Mouse (Mus musculus) heart, embryonic 14.5 days (tissue): Measurements from ENCODE around the gene Fstl1. TPM values are rescaled to one million over a fixed set of nuclear protein-coding genes. Genes with fewer than 3 reads are reported as not detected.

Experiments
- ATAC-seq: fragments of 200-750 bp; cut with Nextera tagmentation; 2 replicates; pipeline ENCODE4 v1.8.0; 2017; ENCODE audit warnings: low read depth, moderate TSS enrichment; ENCODE audit not compliant: insufficient number of reproducible peaks, insufficient read depth, low FRiP score
- H3K27ac ChIP-seq, 2 experiments: fragments of 200-500 bp in 1 of 2; fragments of 300-500 bp in 1 of 2; sonication (generic) in 1 of 2; replicated peaks in 1 of 2; 2 replicates each; pipeline ENCODE4 v1.5.1; 2012 to 2014; ENCODE audit warnings: low read depth in 2 of 2, low read length in 2 of 2, control low read depth in 1 of 2, mild to moderate bottlenecking in 1 of 2, mixed read lengths in 1 of 2; ENCODE audit not compliant: control insufficient read depth in 1 of 2, insufficient read depth in 1 of 2
- H3K27me3 ChIP-seq: fragments of 300-500 bp; sonication (generic); 2 replicates; pipeline ENCODE4 v1.6.1; 2014; ENCODE audit warnings: mild to moderate bottlenecking, low read length, control low read depth; ENCODE audit not compliant: control insufficient read depth, insufficient read depth
- H3K36me3 ChIP-seq: fragments of 300-500 bp; sonication (generic); 2 replicates; pipeline ENCODE4 v1.6.1; 2014; ENCODE audit warnings: mild to moderate bottlenecking, control low read depth, low read length, mixed read lengths; ENCODE audit not compliant: control insufficient read depth, insufficient read depth
- H3K4me1 ChIP-seq, 2 experiments: fragments of 200-500 bp in 1 of 2; fragments of 300-500 bp in 1 of 2; sonication (generic) in 1 of 2; 2 replicates each; pipeline ENCODE4 v1.6.1; 2012 to 2014; ENCODE audit warnings: low read length in 2 of 2, control low read depth in 1 of 2, mixed read lengths in 1 of 2; ENCODE audit not compliant: control insufficient read depth in 2 of 2, insufficient read depth in 2 of 2
- H3K4me2 ChIP-seq: fragments of 300-500 bp; sonication (generic); 2 replicates; pipeline ENCODE4 v1.6.1; 2014; ENCODE audit warnings: mild to moderate bottlenecking, low read length
- H3K4me3 ChIP-seq, 2 experiments: fragments of 200-500 bp in 1 of 2; fragments of 300-500 bp in 1 of 2; sonication (generic) in 1 of 2; 2 replicates each; pipeline ENCODE4 v1.5.1; 2012 to 2014; ENCODE audit warnings: low read length in 2 of 2, mild to moderate bottlenecking in 2 of 2, control low read depth in 1 of 2, low read depth in 1 of 2, moderate library complexity in 1 of 2; ENCODE audit not compliant: control insufficient read depth in 1 of 2, insufficient read depth in 1 of 2
- H3K9ac ChIP-seq: fragments of 300-500 bp; sonication (generic); 2 replicates; pipeline ENCODE4 v1.6.1; 2014; ENCODE audit warnings: mild to moderate bottlenecking, low read length
- H3K9me3 ChIP-seq: fragments of 300-500 bp; sonication (generic); 2 replicates; pipeline ENCODE4 v1.6.1; 2016; ENCODE audit warnings: low read length, control low read depth; ENCODE audit not compliant: control insufficient read depth
- WGBS: fragments of 180-500 bp; shearing (Covaris S2); extraction: QIAGEN DNeasy Blood & Tissue Kit; methylation state at CpG from one replicate; pipeline ENCODE4 v1.1.7; 2014; 5-methylcytosine and 5-hydroxymethylcytosine counted together
- polyA plus RNA-seq: library from polyadenylated mRNA; unstranded; fragments of >200 nt; fragmentation: Nextera tagmentation; extraction: Ambion mirVana; gene quantifications from 2 replicates; pipeline ENCODE4 v1.2.1, GENCODE M21; 2014

Fstl1 gene
- polyA plus RNA-seq, 1 experiment from 2014 or later = 600 TPM

DNA sequence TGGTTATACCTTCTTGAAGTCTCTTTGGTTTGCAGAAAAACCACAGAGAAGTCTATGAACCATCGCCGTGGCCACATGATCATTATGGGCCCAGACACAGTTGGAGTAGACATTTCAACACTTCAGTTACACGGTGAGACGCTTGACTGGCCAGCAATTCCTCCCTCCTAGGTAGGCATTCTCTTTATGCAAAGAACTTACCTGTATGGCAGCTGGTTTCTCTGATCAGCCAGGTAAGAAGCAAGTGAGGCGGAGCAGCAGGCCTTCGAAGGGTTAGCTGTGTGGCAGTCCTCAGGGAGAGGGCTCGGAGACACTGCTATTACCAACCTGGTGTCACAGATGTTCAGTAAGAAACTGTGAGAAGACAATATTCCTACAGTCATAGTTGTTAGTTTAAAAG is 83.5 kb downstream of the Fstl1 start:
- H3K36me3 ChIP-seq = no peaks in the 10 kb centered on the region
- 60% methylated on average over 7 of the region's 7 CpGs for WGBS
- H3K4me3 ChIP-seq = no peak overlapping the region
- H3K9ac ChIP-seq = no peak overlapping the region
- H3K9me3 ChIP-seq = no peaks in the 10 kb centered on the region
- H3K27me3 ChIP-seq = no peaks in the 10 kb centered on the region
- no peak overlapping the region for H3K4me2 ChIP-seq
- no peak overlapping the region for H3K27ac ChIP-seq
- H3K4me1 ChIP-seq = peaks cover 3 to 11% of the 10 kb centered on the region in 2 experiments
- ATAC-seq = no peak

GRCm38 (mm10) chr16:37861029-37861428 is 84.4 kb downstream of the Fstl1 start, which contains the start of gene Gm36028:
Gm36028 (minus strand) TSS chr16:37861146.
- H3K4me2 ChIP-seq = no peak within 1 kb of the TSS
- ATAC-seq = no peak; the same call in 1 of the 2 replicates
- H3K27ac ChIP-seq = no peak within 1 kb of the TSS
- WGBS = 29% methylated on average over 7 of the region's 7 CpGs
- H3K9ac ChIP-seq = no peak within 1 kb of the TSS
- no peak within 1 kb of the TSS for H3K4me3 ChIP-seq
- H3K36me3 ChIP-seq = no peaks in the 10 kb centered on the region
- no peaks in the 10 kb centered on the region for H3K27me3 ChIP-seq
- H3K4me1 ChIP-seq = peaks cover 3 to 10% of the 10 kb centered on the region in 2 experiments
- no peaks in the 10 kb centered on the region for H3K9me3 ChIP-seq

GRCm38 (mm10) chr16:37863876-37864275 is 87.2 kb downstream of the Fstl1 start:
- Histone ChIP-seq H3K27me3 (no peaks in the 10 kb centered on the region), H3K36me3 (no peaks in the 10 kb centered on the region), H3K9me3 (no peaks in the 10 kb centered on the region), H3K4me2 (no peak overlapping the region), H3K9ac (no peak overlapping the region), H3K4me3 (no peak overlapping the region), H3K27ac (no peak overlapping the region), H3K4me1 (peaks cover 5 to 10% of the 10 kb centered on the region in 2 experiments)
- 69% methylated on average over 3 of the region's 3 CpGs for WGBS
- ATAC-seq = no peak

- no peaks in the 10 kb centered on the region for H3K27me3 ChIP-seq
- peaks cover 5 to 17% of the 10 kb centered on the region in 2 experiments for H3K4me1 ChIP-seq
- H3K36me3 ChIP-seq = no peaks in the 10 kb centered on the region
- H3K27ac ChIP-seq = no peak overlapping the region
- H3K4me2 ChIP-seq = no peak overlapping the region
- H3K4me3 ChIP-seq = no peak overlapping the region
- WGBS = 87% methylated on average over 9 of the region's 9 CpGs
- H3K9ac ChIP-seq = no peak overlapping the region
- no peak for ATAC-seq
- H3K9me3 ChIP-seq = no peaks in the 10 kb centered on the region
Measured at GRCm38 (mm10) chr16:37865841-37866240, 89.2 kb downstream of the Fstl1 start.

DNA sequence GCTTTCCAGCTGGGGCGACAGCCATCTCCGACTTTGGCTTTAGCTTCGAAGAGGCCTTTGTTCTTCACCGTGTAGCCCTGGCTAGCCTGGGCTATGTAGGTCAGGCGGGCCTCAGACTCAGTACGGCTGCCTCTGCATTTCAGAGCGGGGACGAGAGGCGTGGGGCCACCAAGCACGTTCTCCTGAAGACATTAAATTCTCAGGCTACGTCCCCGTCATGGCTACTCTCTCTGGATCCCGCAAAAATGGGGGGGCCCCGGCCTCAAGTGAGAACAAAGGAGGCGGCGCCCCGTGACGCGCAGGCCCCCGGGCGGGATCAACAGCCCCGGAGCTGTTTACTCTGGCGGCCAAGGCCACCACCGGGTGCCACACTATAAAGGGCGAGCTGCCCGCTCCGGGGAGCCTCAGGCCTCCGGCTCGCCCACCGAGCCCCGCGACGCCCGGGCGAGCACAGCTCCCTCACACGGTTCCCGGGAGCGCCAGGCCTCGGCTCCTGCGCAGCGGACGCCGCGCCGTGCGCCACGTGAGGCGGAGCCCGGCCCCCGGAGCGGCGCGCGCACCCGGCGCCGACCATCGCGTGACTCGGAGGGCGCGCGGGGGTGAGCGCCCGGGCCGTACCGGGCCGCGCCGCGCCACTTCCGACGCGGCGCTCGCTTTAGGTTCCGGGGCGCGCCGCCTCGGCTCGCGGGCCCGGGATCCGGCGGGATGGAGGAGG is 91.3 kb downstream of the Fstl1 start, which contains the start of gene Lrrc58:
TSS of gene Lrrc58 (plus strand) at position 599 of the 715 bp plus-strand sequence.
- Histone ChIP-seq H3K4me1 (peaks cover 11 to 25% of the 10 kb centered on the region in 2 experiments), H3K27me3 (no peaks in the 10 kb centered on the region), H3K9ac (peak within 1 kb of the TSS; percentile 99), H3K9me3 (no peaks in the 10 kb centered on the region), H3K4me2 (peak within 1 kb of the TSS; percentile 82), H3K36me3 (no peaks in the 10 kb centered on the region), H3K4me3 (peak within 1 kb of the TSS; percentile 61 to 98), H3K27ac (peak within 1 kb of the TSS; percentile 90 to 99)
- WGBS = 1% methylated on average over 85 of the region's 86 CpGs
- ATAC-seq = peak; percentile 91

GRCm38 (mm10) chr16:37868506-37869469 is 92.1 kb downstream of the Fstl1 start:
- H3K27me3 ChIP-seq = no peaks in the 10 kb centered on the region
- H3K27ac ChIP-seq = peak overlapping the region; percentile 90 to 99
- H3K4me1 ChIP-seq = peaks cover 11 to 25% of the 10 kb centered on the region in 2 experiments
- ATAC-seq = peak; percentile 68
- no peaks in the 10 kb centered on the region for H3K9me3 ChIP-seq
- peak overlapping the region; percentile 61 to 98 for H3K4me3 ChIP-seq
- peak overlapping the region; percentile 82 for H3K4me2 ChIP-seq
- no peaks in the 10 kb centered on the region for H3K36me3 ChIP-seq
- peak overlapping the region; percentile 99 for H3K9ac ChIP-seq
- WGBS = 0% methylated on average over 82 of the region's 87 CpGs

GRCm38 (mm10) chr16:37869470-37870231 is 93.0 kb downstream of the Fstl1 start:
- Histone ChIP-seq H3K9me3 (no peaks in the 10 kb centered on the region), H3K9ac (peak overlapping the region; percentile 99), H3K27ac (peak overlapping the region; percentile 69 to 99), H3K27me3 (no peaks in the 10 kb centered on the region), H3K36me3 (no peaks in the 10 kb centered on the region), H3K4me3 (peak overlapping the region; percentile 61 to 98), H3K4me1 (peaks cover 11 to 25% of the 10 kb centered on the region in 2 experiments), H3K4me2 (peak overlapping the region; percentile 82)
- 13% methylated on average over 4 of the region's 4 CpGs for WGBS
- no peak for ATAC-seq
